Mouse (Mus musculus): ENCODE measurements at regions not wholly inside any gene's neighbourhood (a gene's known extent, or its start where the extent isn't known, plus 50 kb on each side); places are given as distances from the start of the nearest gene placed in this dataset.
A peak's percentile ranks its signal among the peaks of the same experiment; 100 is the strongest.
"Not testable (repeated sequence)": the region's sequence is repeated elsewhere in the genome, so short reads cannot be mapped to it uniquely, and the experiment has no call there.

- no peak for DNase-seq (ENCODE audit: low read depth)
Observed at GRCm38 (mm10) chr12:54517265-54517664, 139.1 kb downstream of the Sptssa start.

- peak; percentile 30 for DNase-seq (ENCODE audit: low read depth)
Observed at GRCm38 (mm10) chr12:54516463-54516862, 139.9 kb downstream of the Sptssa start.

- not testable (repeated sequence) for DNase-seq (ENCODE audit: low read depth)
Observed at GRCm38 (mm10) chr12:54516039-54516438, 140.3 kb downstream of the Sptssa start.

- no peak for DNase-seq (ENCODE audit: low read depth)
Observed at GRCm38 (mm10) chr12:54509903-54510302, 146.5 kb downstream of the Sptssa start.

GRCm38 (mm10) chr12:54502775-54503174, 153.6 kb downstream of the Sptssa start:
- DNase-seq (ENCODE audit: low read depth): no peak

GRCm38 (mm10) chr12:54499963-54500362, 156.4 kb downstream of the Sptssa start:
- no peak for DNase-seq (ENCODE audit: low read depth)

- peak; percentile 47 for DNase-seq (ENCODE audit: low read depth)
Observed at GRCm38 (mm10) chr12:54495701-54496374, 160.5 kb downstream of the Sptssa start.

- no peak for DNase-seq (ENCODE audit: low read depth)
Observed at GRCm38 (mm10) chr12:54494756-54495375, 161.5 kb downstream of the Sptssa start.

GRCm38 (mm10) chr12:54492737-54493136, 163.6 kb downstream of the Sptssa start:
- no peak for DNase-seq (ENCODE audit: low read depth)

GRCm38 (mm10) chr12:54490460-54490859, 165.9 kb downstream of the Sptssa start:
- DNase-seq (ENCODE audit: low read depth): no peak

GRCm38 (mm10) chr12:54489675-54490074, 166.7 kb downstream of the Sptssa start:
- peak; percentile 76 for DNase-seq (ENCODE audit: low read depth)

GRCm38 (mm10) chr12:54487689-54488088, 168.7 kb downstream of the Sptssa start:
- no peak for DNase-seq (ENCODE audit: low read depth)

GRCm38 (mm10) chr12:54482020-54482419, 174.4 kb downstream of the Sptssa start:
- DNase-seq (ENCODE audit: low read depth): no peak

GRCm38 (mm10) chr12:54479841-54480240, 176.5 kb downstream of the Sptssa start:
- no peak for DNase-seq (ENCODE audit: low read depth)

GRCm38 (mm10) chr12:54472881-54473280, 183.5 kb downstream of the Sptssa start:
- DNase-seq (ENCODE audit: low read depth): no peak

- no peak for DNase-seq (ENCODE audit: low read depth)
Observed at GRCm38 (mm10) chr12:54472407-54472806, 184.0 kb downstream of the Sptssa start.

GRCm38 (mm10) chr12:54467635-54468034, 188.7 kb downstream of the Sptssa start:
- DNase-seq (ENCODE audit: low read depth): no peak

- no peak for DNase-seq (ENCODE audit: low read depth)
Observed at GRCm38 (mm10) chr12:54463806-54464205, 192.6 kb downstream of the Sptssa start.

GRCm38 (mm10) chr12:54461411-54461810, 195.0 kb downstream of the Sptssa start:
- no peak for DNase-seq (ENCODE audit: low read depth)

GRCm38 (mm10) chr12:54460135-54460523, 196.2 kb downstream of the Sptssa start:
- DNase-seq (ENCODE audit: low read depth): no peak

GRCm38 (mm10) chr12:54459462-54460134, 196.8 kb downstream of the Sptssa start:
- DNase-seq (ENCODE audit: low read depth): no peak

GRCm38 (mm10) chr12:54456731-54457130, 199.6 kb downstream of the Sptssa start:
- DNase-seq (ENCODE audit: low read depth): no peak

- no peak for DNase-seq (ENCODE audit: low read depth)
Observed at GRCm38 (mm10) chr12:54454606-54455005, 201.8 kb downstream of the Sptssa start.
